Mouse (Mus musculus) myocyte (in vitro differentiated cells): ENCODE measurements around the gene Zbtb11. TPM values are rescaled to one million over a fixed set of nuclear protein-coding genes. Genes with fewer than 3 reads are reported as not detected.
"Not testable (repeated sequence)": the region's sequence is repeated elsewhere in the genome, so short reads cannot be mapped to it uniquely, and the experiment has no call there.

ENCODE experiments used
- H3K27me3 ChIP-seq: one replicate; pipeline ENCODE4 v1.6.1; 2011; ENCODE audit not compliant: control insufficient read depth, insufficient read depth, insufficient read length
- H3K36me3 ChIP-seq: one replicate; pipeline ENCODE4 v1.6.1; 2011; ENCODE audit not compliant: control insufficient read depth, insufficient read depth
- H3K4me2 ChIP-seq: one replicate; pipeline ENCODE4 v1.6.1; 2011; ENCODE audit warnings: low read depth, control low read depth
- H3K4me3 ChIP-seq: one replicate; pipeline ENCODE4 v1.5.1; 2011; ENCODE audit warnings: mild to moderate bottlenecking, control low read depth, moderate library complexity
- H3K79me2 ChIP-seq: one replicate; pipeline ENCODE4 v1.6.1; 2011; ENCODE audit not compliant: control insufficient read depth, insufficient read depth
- H3ac ChIP-seq: one replicate; pipeline ENCODE4 v1.6.1; 2011; ENCODE audit not compliant: control insufficient read depth, insufficient read length
- CEBPB ChIP-seq: IDR thresholded peaks from 2 replicates; pipeline ENCODE4 v1.6.1; 2011; ENCODE audit warnings: mild to moderate bottlenecking, moderate library complexity; ENCODE audit not compliant: poor library complexity, insufficient read depth, severe bottlenecking
- E2F4 ChIP-seq: IDR thresholded peaks from one replicate; pipeline ENCODE4 v1.6.1; 2011; ENCODE audit warnings: mild to moderate bottlenecking, control low read depth, moderate library complexity; ENCODE audit not compliant: insufficient read depth
- MAX ChIP-seq: IDR thresholded peaks from one replicate; pipeline ENCODE4 v1.6.1; 2011; ENCODE audit warnings: low read depth, mild to moderate bottlenecking, control low read depth
- MYOD1 ChIP-seq, 3 experiments: IDR thresholded peaks; one replicate each; pipeline ENCODE4 v1.6.1; 2011; ENCODE audit warnings: control low read depth in 2 of 3, low read depth in 2 of 3, mild to moderate bottlenecking in 2 of 3, moderate library complexity in 1 of 3; ENCODE audit not compliant: insufficient read length in 2 of 3, control insufficient read depth in 1 of 3
- MYOG ChIP-seq, 3 experiments: IDR thresholded peaks; one replicate each; pipeline ENCODE4 v1.6.1; 2011; ENCODE audit warnings: control low read depth in 2 of 3, low read depth in 2 of 3, mild to moderate bottlenecking in 2 of 3; ENCODE audit not compliant: insufficient read length in 2 of 3, control insufficient read depth in 1 of 3, insufficient read depth in 1 of 3
- POLR2A ChIP-seq: IDR thresholded peaks from one replicate; pipeline ENCODE4 v1.6.1; 2011; ENCODE audit warnings: low read depth, mild to moderate bottlenecking, control low read depth, moderate library complexity; ENCODE audit not compliant: insufficient read length
- POLR2AphosphoS2 ChIP-seq: IDR thresholded peaks from one replicate; pipeline ENCODE4 v1.6.1; 2011; ENCODE audit warnings: low read depth, control low read depth; ENCODE audit not compliant: insufficient read length
- REST ChIP-seq: IDR thresholded peaks from one replicate; pipeline ENCODE4 v1.6.1; 2011; ENCODE audit warnings: mild to moderate bottlenecking, control low read depth, moderate library complexity; ENCODE audit not compliant: insufficient read depth, insufficient read length
- SRF ChIP-seq: IDR thresholded peaks from one replicate; pipeline ENCODE4 v1.6.1; 2011; ENCODE audit warnings: low read depth; ENCODE audit not compliant: control insufficient read depth, insufficient read length
- TCF12 ChIP-seq: IDR thresholded peaks from one replicate; pipeline ENCODE4 v1.6.1; 2011; ENCODE audit warnings: mild to moderate bottlenecking, control low read depth; ENCODE audit not compliant: poor library complexity, insufficient read depth, severe bottlenecking
- TCF3 ChIP-seq: IDR thresholded peaks from one replicate; pipeline ENCODE4 v1.6.1; 2011; ENCODE audit warnings: low read depth, control low read depth; ENCODE audit not compliant: insufficient read length
- USF1 ChIP-seq: IDR thresholded peaks from one replicate; pipeline ENCODE4 v1.6.1; 2011; ENCODE audit warnings: low read depth, mild to moderate bottlenecking, control low read depth, moderate library complexity
- polyA plus RNA-seq: library from polyadenylated mRNA; unstranded; fragments of >200 nt; fragmentation: generic; extraction: Trizol; gene quantifications from one replicate; pipeline ENCODE4 v1.2.1, GENCODE M21; 2012; ENCODE audit warnings: missing spikeins

The Zbtb11 gene
- polyA plus RNA-seq, 1 experiment = 5.1 TPM

DNA sequence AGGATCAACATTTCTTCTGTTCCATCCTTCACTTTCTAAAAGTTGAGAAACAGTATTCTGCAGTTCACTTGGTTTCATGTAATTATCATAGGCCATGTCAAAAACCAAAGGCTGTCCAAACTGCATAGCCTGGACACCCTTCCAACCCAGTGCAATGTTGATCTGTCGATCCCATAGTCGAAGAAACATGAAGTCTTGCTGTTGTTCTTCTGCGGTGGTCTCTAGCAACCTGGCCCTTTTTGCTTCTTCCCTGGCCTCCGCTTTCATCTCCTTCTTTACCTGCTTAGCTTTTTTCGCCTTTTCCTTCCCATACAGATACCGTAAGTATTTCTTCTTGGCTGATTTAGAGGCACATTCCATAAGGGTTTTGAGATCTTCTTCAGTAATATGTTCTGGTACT lies 60.9 kb downstream of the Zbtb11 start:
- H3K79me2 ChIP-seq = peaks cover 38% of the 10 kb centered on the region
- no peak for TF ChIP-seq CEBPB
- no peak for TF ChIP-seq SRF
- TF ChIP-seq TCF3 = no peak
- peaks cover 15% of the 10 kb centered on the region for H3K36me3 ChIP-seq
- H3ac ChIP-seq = no peak overlapping the region
- H3K4me3 ChIP-seq = no peak overlapping the region
- H3K4me2 ChIP-seq = no peak overlapping the region
- no peaks in the 10 kb centered on the region for H3K27me3 ChIP-seq

GRCm38 (mm10) chr16:56036501-56036900 lies 62.8 kb downstream of the Zbtb11 start:
- H3ac ChIP-seq = no peak overlapping the region
- TF ChIP-seq TCF3 (no peak), MYOG (IDR thresholded peaks at IDR 0.05; ENCODE audit: control insufficient read depth in 1 of 3, insufficient read depth in 1 of 3, insufficient read length in 2 of 3, low read depth in 2 of 3) (no peak), CEBPB (no peak), REST (no peak), USF1 (no peak), SRF (no peak), E2F4 (no peak), POLR2AphosphoS2 (no peak), POLR2A (no peak), MAX (no peak), TCF12 (no peak), MYOD1 (IDR thresholded peaks at IDR 0.05; ENCODE audit: control insufficient read depth in 1 of 3, insufficient read length in 2 of 3, low read depth in 2 of 3) (no peak)
- peaks cover 38% of the 10 kb centered on the region for H3K79me2 ChIP-seq
- H3K4me3 ChIP-seq = peak overlapping the region; percentile 96
- H3K4me2 ChIP-seq = peak overlapping the region; percentile 98
- H3K36me3 ChIP-seq = peaks cover 15% of the 10 kb centered on the region
- no peaks in the 10 kb centered on the region for H3K27me3 ChIP-seq

- TF ChIP-seq E2F4 (no peak), TCF12 (no peak), CEBPB (no peak), USF1 (no peak), POLR2AphosphoS2 (peak; percentile 98), TCF3 (no peak), REST (peak; percentile 23), POLR2A (peak; percentile 92), MYOD1 (IDR thresholded peaks at IDR 0.05; ENCODE audit: control insufficient read depth in 1 of 3, insufficient read length in 2 of 3, low read depth in 2 of 3) (no peak), MAX (no peak), MYOG (IDR thresholded peaks at IDR 0.05; ENCODE audit: control insufficient read depth in 1 of 3, insufficient read depth in 1 of 3, insufficient read length in 2 of 3, low read depth in 2 of 3) (no peak), SRF (no peak)
- H3ac ChIP-seq = peak within 1 kb of the TSS; percentile 35
- peak within 1 kb of the TSS; percentile 98 for H3K4me2 ChIP-seq
- H3K27me3 ChIP-seq = no peaks in the 10 kb centered on the region
- peaks cover 15% of the 10 kb centered on the region for H3K36me3 ChIP-seq
- peak within 1 kb of the TSS; percentile 96 for H3K4me3 ChIP-seq
- H3K79me2 ChIP-seq = peaks cover 38% of the 10 kb centered on the region
Observed at GRCm38 (mm10) chr16:56037138-56038010, 63.7 kb downstream of the Zbtb11 start, which contains the start of gene Trmt10c. TSS of gene Trmt10c (minus strand) at chr16:56037819.

DNA sequence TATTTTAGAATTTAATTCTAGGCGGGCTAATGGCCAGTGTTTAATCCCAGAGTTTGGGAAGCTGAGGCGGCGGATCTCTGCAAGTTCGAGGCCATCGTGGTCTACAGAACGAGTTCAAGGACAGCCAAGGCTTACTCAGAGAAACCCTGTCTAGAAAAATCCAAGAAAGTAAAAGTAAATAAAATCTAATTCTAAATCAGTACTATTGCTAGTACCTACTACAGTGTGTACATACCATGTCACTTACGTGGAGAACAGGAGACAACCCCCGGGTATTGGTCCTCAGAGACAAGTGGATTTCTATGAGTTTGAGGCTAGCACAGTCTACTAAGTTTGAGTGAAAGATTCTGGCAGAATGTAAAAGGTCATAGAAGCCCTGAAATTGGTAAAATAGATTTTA lies 64.4 kb downstream of the Zbtb11 start:
- H3K4me2 ChIP-seq = peak overlapping the region; percentile 70
- H3K4me3 ChIP-seq = peak overlapping the region; percentile 96
- TF ChIP-seq USF1 = no peak
- no peak for TF ChIP-seq SRF
- no peak for TF ChIP-seq MYOG (IDR thresholded peaks at IDR 0.05; ENCODE audit: control insufficient read depth in 1 of 3, insufficient read depth in 1 of 3, insufficient read length in 2 of 3, low read depth in 2 of 3)
- TF ChIP-seq E2F4 = no peak
- TF ChIP-seq MAX = no peak
- no peak for TF ChIP-seq MYOD1 (IDR thresholded peaks at IDR 0.05; ENCODE audit: control insufficient read depth in 1 of 3, insufficient read length in 2 of 3, low read depth in 2 of 3)
- TF ChIP-seq REST = no peak
- no peak for TF ChIP-seq POLR2AphosphoS2
- TF ChIP-seq CEBPB = no peak
- peaks cover 15% of the 10 kb centered on the region for H3K36me3 ChIP-seq
- H3ac ChIP-seq = peak overlapping the region; percentile 35
- H3K79me2 ChIP-seq = peaks cover 38% of the 10 kb centered on the region
- H3K27me3 ChIP-seq = no peaks in the 10 kb centered on the region

GRCm38 (mm10) chr16:56048038-56048437 lies 74.4 kb downstream of the Zbtb11 start, which contains the start of gene Senp7:
TSS of gene Senp7 (plus strand) at chr16:56048338.
- H3K79me2 ChIP-seq, H3K27me3 ChIP-seq, H3K36me3 ChIP-seq, H3ac ChIP-seq, H3K4me3 ChIP-seq, H3K4me2 ChIP-seq: not testable (repeated sequence)
